8 mouse cellular contexts compared by ENCODE assay signal in the genomic region with DNA sequence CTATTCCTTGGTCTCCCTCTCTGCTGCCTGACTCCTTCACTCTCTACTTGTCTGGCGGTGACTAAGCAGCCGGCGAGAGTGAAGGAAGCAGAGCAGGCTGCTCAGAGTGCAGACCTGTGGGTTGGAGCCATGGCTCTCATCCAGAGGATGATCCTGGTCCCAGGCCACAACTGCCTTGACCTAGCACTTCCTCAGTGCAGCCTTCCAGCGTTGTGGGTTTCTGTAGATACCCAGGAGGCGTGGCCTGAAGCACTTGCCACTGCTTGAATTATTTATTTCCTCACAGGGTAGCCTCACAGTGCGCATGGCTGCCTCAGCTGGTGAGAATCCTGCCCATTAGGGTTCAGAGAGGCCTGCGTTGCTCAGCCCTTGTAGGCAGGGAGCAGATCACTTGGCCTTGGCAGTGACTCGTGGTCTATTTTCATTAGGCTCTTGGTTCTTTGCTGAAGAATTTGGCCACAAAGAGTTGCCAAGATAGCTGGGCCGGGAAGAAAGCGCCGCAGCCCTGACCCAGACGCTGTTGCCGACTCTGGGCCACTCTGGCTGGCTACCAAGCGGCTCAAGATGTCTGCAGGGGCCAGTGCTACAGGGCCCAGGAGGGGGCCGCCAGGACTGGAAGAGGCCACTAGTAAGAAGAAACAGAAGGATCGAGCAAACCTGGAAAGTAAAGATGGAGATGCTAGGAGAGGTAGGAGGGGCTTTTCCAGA. TPM values are rescaled to one million over a fixed set of nuclear protein-coding genes. Genes with fewer than 3 reads are reported as not detected.
DNase-seq lines count a peak whose midpoint lies in the region; ATAC-seq and TF ChIP-seq lines count a peak whose summit lies in the region.

No protein-coding gene starts in this region.

- H3K36me3 ChIP-seq in forebrain, postnatal 0 days (ENCODE audit: insufficient read depth): peaks cover 50% of the 10 kb centered on the region
- H3K36me3 ChIP-seq in kidney, embryonic 14.5 days (ENCODE audit: control insufficient read depth, insufficient read depth, low read length): peaks cover 77% of the 10 kb centered on the region

- peak overlapping the region; percentile 25; the same call in 1 of the 2 replicates for H3K9ac ChIP-seq in forebrain, postnatal 0 days
- H3K9ac ChIP-seq in kidney, embryonic 14.5 days (ENCODE audit: low read depth, low read length): peak overlapping the region; percentile 97; the same call in 1 of the 2 replicates

- H3K9me3 ChIP-seq in forebrain, postnatal 0 days (ENCODE audit: low read length): no peaks in the 10 kb centered on the region
- no peaks in the 10 kb centered on the region for H3K9me3 ChIP-seq in kidney, embryonic 14.5 days (ENCODE audit: control insufficient read depth, low read length)

- no peaks in the 10 kb centered on the region for H3K27me3 ChIP-seq in forebrain, postnatal 0 days (ENCODE audit: insufficient read depth, low read length)
- no peaks in the 10 kb centered on the region for H3K27me3 ChIP-seq in kidney, embryonic 14.5 days (ENCODE audit: control insufficient read depth, insufficient read depth, low read length)

- DNase-seq in heart, adult 11 months: peak; percentile 94
- DNase-seq in heart, postnatal 25 days (ENCODE audit: low spot score): no peak
- peak; percentile 94 for DNase-seq in adrenal gland, adult 2 months
- DNase-seq in forebrain, postnatal 0 days: no peak
- no peak for DNase-seq in retina, postnatal 1 day
- DNase-seq in embryo, embryonic 10 days (ENCODE audit: low spot score): no peak

- H3K4me2 ChIP-seq in forebrain, postnatal 0 days (ENCODE audit: low read depth): peak overlapping the region; percentile 79; the same call in 1 of the 2 replicates
- H3K4me2 ChIP-seq in kidney, embryonic 14.5 days (replicated peaks; ENCODE audit: low read depth, low read length): peak overlapping the region; percentile 86

- TF ChIP-seq CTCF in forebrain, postnatal 0 days (IDR thresholded peaks at IDR 0.05; ENCODE audit: low read depth): no peak

- WGBS in forebrain, postnatal 0 days: 82% methylated on average over 16 of the region's 16 CpGs
- WGBS in kidney, embryonic 14.5 days: 84% methylated on average over 16 of the region's 16 CpGs

- H3K27ac ChIP-seq in forebrain, postnatal 0 days (ENCODE audit: low read depth, low read length): no peak overlapping the region
- no peak overlapping the region; the same call in 1 of the 2 replicates for H3K27ac ChIP-seq in kidney, embryonic 14.5 days (ENCODE audit: low read depth, low read length)

- intact Hi-C loops in heart, postnatal 25 days (cut with DNase I): loop anchor here (2.0 kb wide), 1 partner anchor 23 kb away; no protein-coding TSS in a partner anchor

- 0 out of 2 replicates have a peak, but pooled peaks cover 5% of the 10 kb centered on the region for H3K4me1 ChIP-seq in forebrain, postnatal 0 days (ENCODE audit: insufficient read depth)
- peaks cover 11% of the 10 kb centered on the region for H3K4me1 ChIP-seq in kidney, embryonic 14.5 days (ENCODE audit: control insufficient read depth, insufficient read depth, low read length)

- 0 out of 2 replicates have a peak overlapping the region, but pooled peaks have one; percentile 98 for H3K4me3 ChIP-seq in forebrain, postnatal 0 days (ENCODE audit: low read depth, low read length)
- peak overlapping the region; percentile 98 for H3K4me3 ChIP-seq in kidney, embryonic 14.5 days (ENCODE audit: low read length)

- no peak for ATAC-seq in forebrain, postnatal 0 days
- no peak for ATAC-seq in kidney, embryonic 14.5 days (ENCODE audit: low FRiP score, low TSS enrichment)
- ATAC-seq in megakaryocyte-erythroid progenitor cell, adult 5-6 weeks (replicated peaks; ENCODE audit: low FRiP score, low TSS enrichment, poor library complexity, severe bottlenecking): peak; percentile 37

RNA-seq across cellular contexts. Expression of a gene that starts 1.8 kb away (rescaled TPM):
- 10 to 100 TPM; 78.7 to 93.7 TPM for total RNA-seq in heart, postnatal 25 days (2021)
- total RNA-seq in adrenal gland, adult 2 months (2021): 100 to 1,000 TPM; 172 to 248 TPM
- polyA plus RNA-seq in adrenal gland, adult 2 months (2012; rRNA removed): 221 and 261 TPM in 2 replicates
- 90.3 and 97.0 TPM in 2 replicates for total RNA-seq in forebrain, postnatal 0 days (2014; rRNA removed)
- polyA plus RNA-seq in forebrain, postnatal 0 days (2015; fragmentation: Nextera tagmentation; extraction: Ambion mirVana): 32.2 and 41.5 TPM in 2 replicates
- polyA plus RNA-seq in kidney, embryonic 14.5 days (2014; fragmentation: Nextera tagmentation; extraction: Ambion mirVana): 45.4 and 69.4 TPM in 2 replicates
- 127 and 134 TPM in 2 replicates for total RNA-seq in megakaryocyte-erythroid progenitor cell, adult 5-6 weeks (2014; fragmentation: Nextera tagmentation)
- total RNA-seq in megakaryocyte-erythroid progenitor cell, adult 5-6 weeks (2017): 37.8 and 51.0 TPM in 2 replicates

RNA-seq across cellular contexts. Expression of a gene that starts 12.7 kb away (rescaled TPM):
- total RNA-seq in heart, postnatal 25 days (2021): 100 to 1,000 TPM; 354 to 360 TPM
- 100 to 1,000 TPM in 1 of 2 experiments, 10 to 100 TPM in 1; 94.0 to 107 TPM for total RNA-seq in adrenal gland, adult 2 months (2021)
- 136 and 150 TPM in 2 replicates for polyA plus RNA-seq in adrenal gland, adult 2 months (2012; rRNA removed)
- total RNA-seq in forebrain, postnatal 0 days (2014; rRNA removed): 22.5 and 36.3 TPM in 2 replicates
- 9.1 and 12.5 TPM in 2 replicates for polyA plus RNA-seq in forebrain, postnatal 0 days (2015; fragmentation: Nextera tagmentation; extraction: Ambion mirVana)
- 21.5 and 31.9 TPM in 2 replicates for polyA plus RNA-seq in kidney, embryonic 14.5 days (2014; fragmentation: Nextera tagmentation; extraction: Ambion mirVana)
- not detected in 2 replicates for total RNA-seq in megakaryocyte-erythroid progenitor cell, adult 5-6 weeks (2014; fragmentation: Nextera tagmentation)
- 0.66 TPM in 1 of 2 replicates, not detected in the other for total RNA-seq in megakaryocyte-erythroid progenitor cell, adult 5-6 weeks (2017)

RNA-seq across cellular contexts. Expression of a gene that starts 15.3 kb away (rescaled TPM):
- 10 to 100 TPM; 74.2 to 74.3 TPM for total RNA-seq in heart, postnatal 25 days (2021)
- 100 to 1,000 TPM; 186 to 192 TPM for total RNA-seq in adrenal gland, adult 2 months (2021)
- polyA plus RNA-seq in adrenal gland, adult 2 months (2012; rRNA removed): 173 and 186 TPM in 2 replicates
- 121 and 155 TPM in 2 replicates for total RNA-seq in forebrain, postnatal 0 days (2014; rRNA removed)
- polyA plus RNA-seq in forebrain, postnatal 0 days (2015; fragmentation: Nextera tagmentation; extraction: Ambion mirVana): 55.1 and 59.5 TPM in 2 replicates
- polyA plus RNA-seq in kidney, embryonic 14.5 days (2014; fragmentation: Nextera tagmentation; extraction: Ambion mirVana): 99.1 and 117 TPM in 2 replicates
- total RNA-seq in megakaryocyte-erythroid progenitor cell, adult 5-6 weeks (2014; fragmentation: Nextera tagmentation): 356 and 390 TPM in 2 replicates
- 235 and 321 TPM in 2 replicates for total RNA-seq in megakaryocyte-erythroid progenitor cell, adult 5-6 weeks (2017)

RNA-seq across cellular contexts. Expression of a gene that starts 24.4 kb away (rescaled TPM):
- total RNA-seq in heart, postnatal 25 days (2021): 10 to 100 TPM; 61.6 to 65.7 TPM
- total RNA-seq in adrenal gland, adult 2 months (2021): 100 to 1,000 TPM; 105 to 126 TPM
- 119 and 129 TPM in 2 replicates for polyA plus RNA-seq in adrenal gland, adult 2 months (2012; rRNA removed)
- total RNA-seq in forebrain, postnatal 0 days (2014; rRNA removed): 206 and 265 TPM in 2 replicates
- polyA plus RNA-seq in forebrain, postnatal 0 days (2015; fragmentation: Nextera tagmentation; extraction: Ambion mirVana): 109 and 123 TPM in 2 replicates
- 91.0 and 139 TPM in 2 replicates for polyA plus RNA-seq in kidney, embryonic 14.5 days (2014; fragmentation: Nextera tagmentation; extraction: Ambion mirVana)
- total RNA-seq in megakaryocyte-erythroid progenitor cell, adult 5-6 weeks (2014; fragmentation: Nextera tagmentation): 115 and 171 TPM in 2 replicates
- total RNA-seq in megakaryocyte-erythroid progenitor cell, adult 5-6 weeks (2017): 146 and 150 TPM in 2 replicates

RNA-seq across cellular contexts. Expression of a gene that starts 30.8 kb away (rescaled TPM):
- 10 to 100 TPM in 1 of 2 experiments, 1 to 10 TPM in 1; 9.5 to 10.1 TPM for total RNA-seq in heart, postnatal 25 days (2021)
- total RNA-seq in adrenal gland, adult 2 months (2021): 10 to 100 TPM; 19.4 to 24.5 TPM
- 73.1 and 81.9 TPM in 2 replicates for polyA plus RNA-seq in adrenal gland, adult 2 months (2012; rRNA removed)
- total RNA-seq in forebrain, postnatal 0 days (2014; rRNA removed): 68.7 and 95.6 TPM in 2 replicates
- 45.5 and 56.5 TPM in 2 replicates for polyA plus RNA-seq in forebrain, postnatal 0 days (2015; fragmentation: Nextera tagmentation; extraction: Ambion mirVana)
- 21.6 and 22.9 TPM in 2 replicates for polyA plus RNA-seq in kidney, embryonic 14.5 days (2014; fragmentation: Nextera tagmentation; extraction: Ambion mirVana)
- 8.0 and 29.6 TPM in 2 replicates for total RNA-seq in megakaryocyte-erythroid progenitor cell, adult 5-6 weeks (2014; fragmentation: Nextera tagmentation)
- 6.2 and 21.7 TPM in 2 replicates for total RNA-seq in megakaryocyte-erythroid progenitor cell, adult 5-6 weeks (2017)

Comparison
In these comparisons a context has a peak if more than half of its experiments do, and no peak if none do; other contexts are left out.
1. DNase-seq: peak in heart, adult 11 months (single experiment) and adrenal gland, adult 2 months (single experiment); none in heart, postnatal 25 days (single experiment), forebrain, postnatal 0 days (single experiment), retina, postnatal 1 day (single experiment) and embryo, embryonic 10 days (single experiment).
2. RNA of a gene that starts 12.7 kb away (total RNA-seq): 354 to 360 TPM in heart, postnatal 25 days, 94.0 to 107 TPM in adrenal gland, adult 2 months and 22.5 to 36.3 TPM in forebrain, postnatal 0 days; 0.66 TPM in megakaryocyte-erythroid progenitor cell, adult 5-6 weeks; every median in the first group is over 10 times any median in the second.